Mouse (Mus musculus): ENCODE results near the gene Cnot4. TPM values are rescaled to one million over a fixed set of nuclear protein-coding genes. Genes with fewer than 3 reads are reported as not detected.
A peak's percentile ranks its signal among the peaks of the same experiment; 100 is the strongest.
"Not testable (repeated sequence)": the region's sequence is repeated elsewhere in the genome, so short reads cannot be mapped to it uniquely, and the experiment has no call there.

Cnot4 gene
- 10 to 100 TPM; 22.2 to 24.7 TPM for total RNA-seq (2021)

DNA sequence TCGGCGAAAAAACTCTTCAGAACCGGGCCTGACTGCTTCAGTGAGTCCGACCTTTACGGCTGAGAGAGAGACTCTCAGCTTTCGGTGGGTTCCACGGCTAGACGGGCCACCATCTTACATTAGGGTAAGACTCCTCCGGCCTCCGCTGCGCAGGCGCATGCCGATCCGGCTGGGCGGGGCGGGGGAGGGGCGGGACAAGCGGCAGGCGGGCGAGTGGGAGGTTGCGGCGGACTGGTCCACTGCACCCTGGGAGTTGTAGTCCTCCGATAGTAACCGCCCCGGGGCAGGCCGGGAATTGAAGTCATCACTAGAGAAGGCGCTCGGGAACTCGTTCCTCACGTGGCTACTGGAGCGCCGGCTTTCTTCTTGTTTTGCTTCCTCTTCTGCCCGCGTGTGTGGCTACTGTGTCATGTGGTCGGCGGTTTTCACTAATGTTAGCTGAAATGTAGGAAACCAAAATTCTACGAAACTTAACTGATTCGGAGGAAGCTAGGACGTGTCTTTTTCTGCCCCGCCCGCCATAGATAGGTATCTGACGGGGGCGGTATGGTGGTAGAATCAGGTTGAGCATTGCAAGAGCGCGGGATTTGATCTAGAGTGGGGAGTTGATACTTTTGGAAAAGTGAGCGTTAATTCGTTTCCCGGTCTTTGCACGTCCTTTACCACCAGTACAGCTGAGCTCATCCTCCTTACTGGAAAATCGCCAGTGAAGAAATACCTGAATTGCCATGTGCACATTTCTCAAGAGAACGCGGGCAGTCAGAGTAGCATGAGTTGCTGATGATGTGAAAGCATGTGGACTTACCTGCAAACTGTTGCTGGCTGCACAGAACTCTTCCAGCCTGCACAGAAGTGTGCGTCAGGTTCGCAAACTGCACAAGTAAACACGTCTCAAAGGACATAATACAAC lies at the start of gene Cnot4:
Cnot4 (minus strand) TSS at position 146 of the 910 bp plus-strand sequence.
- DNase-seq, result peak; percentile 99

- DNase-seq, result not testable (repeated sequence)
Observed at GRCm38 (mm10) chr6:35179299-35179698, 45.8 kb upstream of the Cnot4 start.

GRCm38 (mm10) chr6:35177650-35178272 lies 44.2 kb upstream of the Cnot4 start:
- peak; percentile 52 for DNase-seq

DNA sequence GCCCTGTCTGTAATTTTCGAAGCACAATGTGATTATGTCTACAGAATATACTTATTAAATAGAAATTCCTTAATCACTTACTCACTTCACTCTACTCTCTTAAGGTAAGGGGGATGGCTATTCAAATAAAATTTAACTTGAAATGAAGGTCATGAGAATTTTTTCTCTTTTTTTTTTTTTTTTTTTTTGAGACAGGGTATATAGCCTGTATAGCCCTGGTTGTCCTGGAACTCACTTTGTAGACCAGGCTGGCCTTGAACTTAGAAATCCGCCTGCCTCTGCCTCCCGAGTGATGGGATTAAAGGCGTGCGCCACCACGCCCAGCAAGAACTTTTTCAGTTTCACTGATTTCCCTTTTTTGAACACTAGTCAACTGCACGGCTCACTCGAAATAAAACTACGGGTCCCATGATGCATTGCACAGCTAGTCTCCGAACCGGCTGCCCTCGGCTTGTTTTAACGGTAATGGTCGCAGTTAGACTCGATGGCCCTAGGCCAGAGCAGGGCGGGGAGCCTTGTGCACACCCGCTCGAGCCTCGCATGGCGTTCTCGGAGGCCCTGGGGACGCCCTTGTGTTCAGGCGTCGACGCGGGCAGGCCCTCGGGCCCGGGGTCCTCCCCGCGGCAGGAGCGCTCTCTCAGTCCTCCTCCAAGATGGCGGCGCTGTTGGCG lies 43.6 kb upstream of the Cnot4 start, which contains the start of gene Nup205:
Nup205 (plus strand) TSS at position 443 of the 671 bp plus-strand sequence.
- DNase-seq, result peak; percentile 82

DNA sequence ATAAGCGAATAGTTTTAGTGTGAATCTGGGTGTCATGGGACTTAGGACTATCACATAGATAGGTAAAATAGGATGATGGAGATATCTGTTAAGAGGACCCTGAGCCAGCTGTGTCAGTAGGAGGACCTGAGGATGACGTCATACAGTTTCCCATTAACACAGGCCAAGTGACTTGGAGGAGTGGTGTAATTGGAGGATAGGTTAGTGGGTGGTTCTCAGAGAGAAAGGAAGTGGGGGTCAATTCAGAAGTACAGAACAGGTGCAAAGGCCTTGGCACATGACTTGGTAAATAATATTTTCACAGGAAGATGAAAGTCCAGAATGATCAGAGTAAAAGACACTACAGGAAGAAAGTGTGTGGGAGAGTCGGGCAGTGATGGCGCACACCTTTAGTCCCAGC lies 39.7 kb upstream of the Cnot4 start:
- no peak for DNase-seq

- DNase-seq, result not testable (repeated sequence)
Observed at GRCm38 (mm10) chr6:35172028-35172427, 38.5 kb upstream of the Cnot4 start.

DNA sequence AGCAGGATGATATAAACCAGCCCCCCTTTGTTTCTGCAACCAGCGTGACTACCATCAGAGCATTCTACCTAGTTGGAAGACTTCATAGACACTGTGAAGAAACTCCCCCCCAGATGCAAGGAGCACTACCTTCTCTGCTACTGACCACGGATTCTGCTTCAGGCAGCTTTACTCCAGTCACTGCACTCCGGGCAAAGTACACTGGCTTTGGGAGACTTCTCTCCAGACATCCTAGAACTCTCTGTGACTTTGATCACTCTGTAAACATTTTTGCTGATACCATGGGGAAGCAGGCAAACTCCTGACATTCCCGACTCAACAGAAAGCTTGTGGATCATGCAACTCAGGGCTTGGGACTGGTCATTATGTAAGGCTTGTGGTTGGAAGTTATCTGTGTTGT lies 35.7 kb upstream of the Cnot4 start:
- no peak for DNase-seq

- no peak for DNase-seq
Observed at GRCm38 (mm10) chr6:35154540-35154939, 21.0 kb upstream of the Cnot4 start.

DNA sequence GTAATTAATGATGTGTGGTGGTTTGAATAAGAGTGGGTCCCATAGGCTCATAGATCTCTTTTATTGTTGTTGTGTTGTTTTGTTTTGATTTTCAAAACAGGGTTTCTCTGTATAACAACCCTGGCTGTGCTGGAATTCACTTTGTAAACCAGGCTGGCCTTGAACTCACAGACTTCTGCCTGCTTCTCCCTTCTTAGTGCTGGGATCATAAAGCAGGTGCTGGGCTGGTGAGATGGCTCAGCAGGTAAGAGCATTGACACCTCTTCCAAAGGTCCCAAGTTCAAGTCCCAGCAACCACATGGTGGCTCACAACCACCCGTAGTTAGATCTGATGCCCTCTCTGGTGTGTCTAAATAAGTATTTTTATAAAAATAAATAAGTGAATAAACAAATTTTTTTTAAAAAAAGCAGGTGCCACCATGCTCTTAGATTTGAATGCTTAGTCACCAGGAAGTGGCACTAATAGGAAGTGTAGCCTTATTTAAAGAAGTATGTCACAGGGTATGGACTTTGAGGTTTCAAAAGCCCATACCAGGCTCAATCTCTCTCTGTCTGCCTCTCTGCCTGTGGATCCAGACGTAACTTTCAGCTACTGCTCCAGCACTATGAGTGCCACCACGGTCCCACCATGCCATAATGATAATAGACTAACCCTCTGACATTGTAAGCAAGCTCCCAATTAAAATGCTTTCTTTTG lies 14.3 kb upstream of the Cnot4 start:
- DNase-seq, result no peak

DNA sequence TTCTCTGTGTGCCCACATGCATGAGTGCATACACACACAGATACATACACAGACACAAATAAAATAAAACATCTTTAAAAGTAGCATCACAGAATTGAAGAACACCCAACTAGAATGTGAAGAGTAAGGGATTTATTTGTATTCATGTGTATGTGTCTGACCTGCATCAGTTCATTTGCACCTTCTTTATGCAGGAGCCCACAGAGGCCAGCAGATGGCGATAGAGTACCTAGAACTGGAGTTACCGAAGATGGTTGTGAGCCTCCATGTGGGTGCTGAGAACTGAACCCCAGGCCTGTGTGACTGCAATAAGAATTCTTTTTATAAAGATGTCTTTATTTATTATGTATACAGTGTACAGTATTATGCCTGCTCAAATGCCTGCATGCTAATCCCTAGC lies 12.0 kb upstream of the Cnot4 start:
- no peak for DNase-seq

DNA sequence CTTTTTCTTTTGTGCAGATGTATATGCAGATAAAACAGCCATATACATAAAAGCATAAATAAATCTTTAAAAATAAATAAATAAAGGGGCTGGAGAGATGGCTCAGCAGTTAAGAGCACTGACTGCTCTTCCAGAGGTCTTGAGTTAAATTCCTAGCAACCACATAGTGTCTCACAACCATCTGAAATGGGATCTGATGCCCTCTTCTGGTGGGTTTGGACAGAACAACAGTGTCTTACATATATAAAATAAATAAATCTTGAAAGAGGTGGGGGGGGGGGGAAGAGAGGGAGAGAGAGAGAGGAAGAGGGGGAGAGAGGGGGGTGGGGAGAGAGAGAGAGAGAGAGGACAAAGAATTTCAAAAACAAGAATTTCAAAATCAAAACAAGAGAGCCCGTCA lies 6.8 kb upstream of the Cnot4 start:
- DNase-seq, result no peak

DNA sequence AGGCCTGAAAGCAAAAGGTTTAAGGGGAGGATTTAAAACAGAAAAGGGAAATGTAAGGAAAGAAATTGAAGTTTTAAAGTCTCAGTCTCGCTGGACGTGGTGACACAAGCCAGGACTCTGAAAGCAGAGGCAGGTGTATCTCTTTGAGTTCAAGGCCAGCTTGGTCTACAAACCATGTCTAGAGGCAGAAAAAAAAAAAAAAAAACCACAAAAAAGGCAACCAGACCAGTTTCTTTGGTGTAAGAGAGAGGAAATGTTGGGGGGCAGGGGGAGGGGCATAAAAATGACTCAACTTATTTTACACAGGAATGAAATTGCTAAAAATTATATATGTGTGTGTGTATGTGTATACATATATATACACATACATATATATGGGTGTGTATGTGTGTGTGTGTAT lies 1.3 kb upstream of the Cnot4 start:
- no peak for DNase-seq

DNA sequence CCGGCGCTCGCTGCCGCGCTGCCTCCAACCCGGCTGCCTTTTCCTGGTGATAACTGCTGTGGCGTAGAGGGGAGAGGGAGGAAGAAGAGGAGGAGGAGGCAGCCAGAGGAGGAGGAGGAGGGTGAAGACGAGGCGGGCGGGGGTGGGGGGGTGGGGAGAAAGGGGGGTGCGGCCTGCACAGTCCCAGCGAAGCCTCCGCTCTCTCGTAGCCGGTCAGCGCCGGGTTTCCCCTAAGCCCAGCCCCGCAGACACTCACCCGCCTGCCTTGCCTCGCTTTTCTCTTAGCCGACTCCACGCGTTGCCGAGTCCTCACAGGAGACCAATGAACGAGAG lies 312 bp downstream of the Cnot4 start:
- DNase-seq, result no peak

DNA sequence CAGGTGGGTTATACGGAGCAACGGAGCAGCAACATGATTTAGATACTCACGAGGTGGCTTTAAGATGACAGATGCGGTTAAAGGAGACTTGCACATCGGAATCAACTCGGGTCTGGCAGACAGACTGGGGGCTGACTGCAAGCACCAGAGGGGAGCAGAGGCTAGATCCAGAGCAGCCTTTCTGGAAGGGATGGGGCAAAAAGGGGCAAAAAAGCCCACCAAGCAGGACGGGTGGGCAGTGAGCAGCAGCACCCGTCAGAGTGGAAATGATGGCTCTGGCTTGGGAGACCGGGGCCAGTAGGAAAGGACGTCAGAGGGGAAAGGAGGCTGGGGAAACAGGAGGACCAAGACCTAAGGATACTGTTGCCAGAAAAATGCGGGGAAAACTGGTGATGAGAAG lies 718 bp downstream of the Cnot4 start:
- DNase-seq, result no peak

DNA sequence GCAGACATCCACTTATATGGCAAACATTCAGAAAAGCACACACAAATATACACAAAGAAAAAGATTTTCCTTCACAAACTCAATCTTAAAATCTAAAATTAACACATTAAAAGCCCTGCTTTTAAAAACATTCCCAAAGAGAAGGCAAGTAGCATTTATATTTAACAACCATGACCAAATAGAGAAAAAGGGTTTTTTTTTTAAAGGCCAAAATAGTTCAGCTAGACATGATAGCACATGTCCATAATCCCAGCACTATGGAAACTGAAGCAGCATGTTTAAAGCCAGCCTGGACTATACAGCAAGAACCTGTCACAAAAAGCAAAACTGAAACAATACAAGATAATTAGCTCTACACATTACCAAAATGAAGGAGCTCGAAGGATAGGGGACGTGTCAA lies 11.0 kb downstream of the Cnot4 start:
- no peak for DNase-seq

DNA sequence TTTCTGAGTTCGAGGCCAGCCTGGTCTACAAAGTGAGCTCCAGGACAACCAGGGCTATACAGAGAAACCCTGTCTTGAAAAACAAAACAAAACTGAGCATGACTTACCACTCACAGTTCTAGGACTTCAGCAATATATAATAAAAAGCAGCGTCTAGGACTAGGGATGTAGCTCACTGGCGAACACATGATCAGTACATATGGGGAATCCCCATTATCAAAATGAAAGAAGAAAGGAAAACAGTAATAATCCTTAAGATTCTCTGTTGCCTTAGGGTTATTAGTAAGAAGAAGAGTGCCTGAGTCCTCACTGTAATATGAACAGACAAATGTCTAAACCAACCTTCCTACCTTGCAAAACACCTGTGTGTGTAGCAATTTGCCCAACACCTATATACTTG lies 11.6 kb downstream of the Cnot4 start:
- DNase-seq, result no peak

GRCm38 (mm10) chr6:35102457-35102856 lies 31.1 kb downstream of the Cnot4 start:
- no peak for DNase-seq

DNA sequence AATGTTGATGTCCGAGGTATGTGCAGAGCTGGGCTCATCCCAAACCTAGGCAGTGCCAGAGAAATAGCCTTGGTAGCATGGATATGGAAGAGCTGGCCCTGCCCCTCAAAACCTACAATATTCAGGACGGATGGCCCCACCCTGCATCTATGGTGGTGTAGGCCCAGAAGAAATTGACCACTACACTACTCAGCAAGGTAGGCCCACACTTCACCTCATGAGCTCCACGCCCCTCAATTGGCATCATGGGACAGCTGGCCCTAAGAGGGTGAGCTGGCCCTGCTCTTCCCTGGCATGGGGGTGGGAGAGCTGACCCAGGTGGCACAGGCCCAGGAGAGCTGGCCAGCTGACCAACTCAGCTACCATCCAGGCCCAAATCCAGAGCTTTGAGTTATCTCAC lies 48.6 kb downstream of the Cnot4 start:
- DNase-seq, result no peak

DNA sequence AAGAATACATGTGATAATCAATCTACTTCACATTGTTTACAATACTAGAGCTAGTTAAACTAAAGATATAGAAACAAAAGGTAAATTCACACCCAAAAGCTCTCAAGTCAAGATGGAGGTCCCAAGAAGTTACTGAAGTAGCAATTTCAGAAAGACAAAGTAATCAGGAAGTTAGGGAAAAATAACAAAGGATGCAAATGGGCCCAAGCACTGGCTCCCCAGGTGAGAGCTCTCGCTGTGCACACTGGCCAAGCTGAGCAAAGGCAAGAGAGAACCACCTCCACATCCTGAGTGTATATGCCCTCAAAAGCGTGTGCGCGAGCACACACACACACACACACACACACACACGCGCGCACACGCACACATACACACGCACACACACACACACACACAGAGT lies 58.4 kb downstream of the Cnot4 start:
- no peak for DNase-seq

DNA sequence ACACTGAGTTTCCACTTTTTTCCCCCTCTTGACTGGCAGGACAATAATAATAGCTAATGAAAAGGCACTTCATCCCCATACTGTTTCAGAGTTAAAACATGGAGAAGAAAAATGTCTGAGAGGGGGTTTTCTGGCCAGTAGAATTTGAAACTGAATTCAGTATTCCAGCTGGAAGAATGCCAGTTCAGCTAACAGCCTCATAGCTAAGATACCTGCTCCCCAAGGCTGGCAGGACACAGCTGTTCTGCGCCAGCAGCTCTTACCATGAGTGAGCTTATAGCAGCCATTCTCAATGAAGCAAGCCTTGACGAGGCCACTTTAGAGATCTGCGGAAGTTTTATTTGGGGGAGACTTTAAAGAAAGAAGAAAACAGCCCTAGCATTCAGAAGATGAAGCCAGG lies 62.3 kb downstream of the Cnot4 start:
- DNase-seq, result no peak

GRCm38 (mm10) chr6:35062446-35062845 lies 71.1 kb downstream of the Cnot4 start:
- no peak for DNase-seq

- DNase-seq, result no peak
Observed at GRCm38 (mm10) chr6:35043127-35043526, 90.4 kb downstream of the Cnot4 start.

DNA sequence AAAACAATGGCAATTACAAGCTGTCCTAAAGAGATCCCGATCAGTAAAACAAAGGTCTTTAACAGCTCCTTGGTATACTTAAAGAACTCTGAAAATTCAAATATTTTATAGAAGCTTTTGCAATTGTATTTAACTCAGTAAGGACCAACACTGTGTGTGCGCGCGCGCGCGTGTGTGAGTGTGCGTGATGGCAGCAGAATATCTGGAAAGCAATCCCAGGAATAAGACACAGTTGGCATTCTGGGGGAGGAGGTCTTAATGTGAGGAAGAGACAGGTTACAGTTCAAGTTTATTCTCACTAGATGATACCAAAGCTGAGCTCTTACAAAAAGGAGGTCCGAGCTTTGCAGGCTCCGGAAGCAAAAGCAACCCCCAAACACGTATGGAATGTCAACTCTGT lies 100.2 kb downstream of the Cnot4 start:
- no peak for DNase-seq

Measured in heart, postnatal 4 days (tissue).